Mouse (Mus musculus) splenic B cell, adult 2 months (primary cell): ENCODE data around the gene 4930432M17Rik.

ENCODE experiments used
- DNase-seq: peaks from one replicate; pipeline ENCODE4 v3.0.0-alpha.2; 2011; ENCODE audit warnings: low read depth, low spot score
- H3K27me3 ChIP-seq: 2 replicates; pipeline ENCODE4 v1.6.1; 2012; ENCODE audit warnings: mild to moderate bottlenecking, low read length, moderate library complexity, mixed read lengths; ENCODE audit not compliant: control insufficient read depth, poor library complexity, insufficient read depth, severe bottlenecking
- H3K36me3 ChIP-seq: 2 replicates; pipeline ENCODE4 v1.6.1; 2012; ENCODE audit warnings: mild to moderate bottlenecking, low read length, moderate library complexity, mixed read lengths; ENCODE audit not compliant: control insufficient read depth, poor library complexity, insufficient read depth, severe bottlenecking

The 4930432M17Rik gene

GRCm38 (mm10) chr3:121648238-121648778 lies 22.3 kb upstream of the 4930432M17Rik start:
- no peaks in the 10 kb centered on the region for H3K36me3 ChIP-seq
- H3K27me3 ChIP-seq: no peaks in the 10 kb centered on the region; the same call in 1 of the 2 replicates
- no peak for DNase-seq

DNA sequence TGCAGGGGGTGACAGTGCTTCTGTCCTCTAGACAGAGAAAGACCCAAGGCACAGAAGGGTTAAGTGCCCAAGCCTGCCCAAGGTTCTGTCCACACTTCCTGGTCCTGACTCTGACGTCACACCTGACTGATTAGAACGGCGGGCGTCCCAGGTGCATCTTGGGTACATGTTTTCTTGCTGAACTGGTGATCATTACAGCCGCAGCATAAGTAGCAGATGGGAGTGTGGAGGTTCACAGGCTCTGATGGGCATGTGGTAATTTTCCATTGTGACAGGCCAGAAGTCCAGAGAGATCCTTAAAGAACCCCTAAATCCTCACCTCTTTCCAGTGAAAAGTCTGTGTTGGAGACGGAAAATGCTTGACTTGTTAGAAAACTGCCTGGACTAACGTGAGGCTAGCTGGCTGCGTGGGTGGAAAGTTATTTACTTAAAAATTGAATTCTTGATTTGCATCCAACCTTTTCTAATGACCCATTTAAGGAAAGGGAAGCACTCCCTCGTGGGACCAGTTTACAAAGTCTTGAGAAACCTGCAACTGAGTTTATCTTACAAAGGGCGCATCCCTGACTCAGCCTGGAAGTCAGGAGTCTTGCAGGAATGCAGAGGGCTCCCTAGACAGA lies 20.4 kb upstream of the 4930432M17Rik start:
- no peaks in the 10 kb centered on the region for H3K36me3 ChIP-seq
- no peak for DNase-seq
- no peaks in the 10 kb centered on the region; the same call in 1 of the 2 replicates for H3K27me3 ChIP-seq

GRCm38 (mm10) chr3:121651710-121652109 lies 18.9 kb upstream of the 4930432M17Rik start:
- DNase-seq: no peak
- Histone ChIP-seq H3K36me3 (no peaks in the 10 kb centered on the region), H3K27me3 (no peaks in the 10 kb centered on the region; the same call in 1 of the 2 replicates)

- Histone ChIP-seq H3K27me3 (no peaks in the 10 kb centered on the region; the same call in 1 of the 2 replicates), H3K36me3 (no peaks in the 10 kb centered on the region)
- DNase-seq: no peak
These were observed 18.4 kb upstream of the 4930432M17Rik start for GRCm38 (mm10) chr3:121652186-121652585.

DNA sequence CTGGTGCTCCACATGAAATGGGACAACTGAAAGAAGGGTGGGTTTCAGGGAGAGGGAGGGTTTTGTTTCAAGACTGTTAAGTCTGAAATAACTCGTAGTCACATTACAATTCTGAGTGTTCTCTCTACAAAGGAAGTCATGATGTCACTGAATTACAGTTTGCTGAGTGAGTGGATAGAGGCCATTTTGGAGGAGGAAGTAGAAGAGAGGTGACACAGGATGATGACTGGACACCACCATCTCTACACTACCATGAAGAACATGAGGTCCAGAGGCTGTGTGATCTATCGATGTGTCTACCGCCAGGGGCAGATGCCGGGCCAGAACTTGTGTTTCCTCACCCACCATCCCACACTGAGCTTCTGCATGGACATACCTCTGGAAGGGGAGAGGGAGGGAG lies 13.6 kb upstream of the 4930432M17Rik start:
- Histone ChIP-seq H3K36me3 (no peaks in the 10 kb centered on the region), H3K27me3 (no peaks in the 10 kb centered on the region; the same call in 1 of the 2 replicates)
- DNase-seq: no peak

DNA sequence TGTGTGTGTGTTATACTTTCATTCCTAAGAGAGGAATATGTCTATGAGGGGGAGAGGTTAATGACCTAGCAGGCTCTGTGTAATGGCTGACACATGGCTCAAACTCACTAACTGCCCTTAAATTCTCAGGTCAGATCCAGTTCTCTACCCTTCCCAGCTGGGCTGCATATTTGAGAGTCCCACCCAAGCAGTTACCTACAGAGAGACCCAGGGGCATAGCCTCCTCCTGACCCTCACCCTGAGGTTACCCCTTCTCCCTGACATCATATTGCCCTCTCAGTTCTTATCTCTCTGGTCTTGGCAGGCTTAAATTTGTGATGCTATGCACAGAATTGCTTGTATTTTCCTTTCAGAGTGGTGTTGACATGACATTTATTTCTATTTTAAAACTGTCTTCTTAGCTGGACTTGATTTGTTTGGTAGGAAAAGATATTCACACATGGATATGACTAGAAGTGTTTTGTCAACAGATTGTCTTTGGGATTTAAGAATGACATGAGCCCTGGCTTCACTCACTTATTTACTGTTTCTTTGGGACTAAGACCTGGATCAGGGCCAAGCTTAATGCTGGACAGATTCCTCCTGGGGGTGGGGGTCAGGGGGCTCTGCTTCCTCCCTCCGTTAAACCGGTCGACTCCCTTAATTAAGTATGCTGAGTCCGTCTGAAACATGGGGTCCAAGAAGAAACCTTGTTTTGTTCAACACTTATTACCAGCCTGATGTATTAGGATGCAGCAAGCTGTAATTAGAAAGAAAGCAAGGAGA lies 7.7 kb upstream of the 4930432M17Rik start:
- Histone ChIP-seq H3K27me3 (no peaks in the 10 kb centered on the region), H3K36me3 (no peaks in the 10 kb centered on the region)
- DNase-seq: no peak

- no peak for DNase-seq
These were observed 7.1 kb upstream of the 4930432M17Rik start for GRCm38 (mm10) chr3:121663470-121663847.

GRCm38 (mm10) chr3:121672135-121672790 lies 1.7 kb downstream of the 4930432M17Rik start:
- DNase-seq: no peak
- Histone ChIP-seq H3K27me3 (no peaks in the 10 kb centered on the region), H3K36me3 (no peaks in the 10 kb centered on the region)

More at GRCm38 (mm10) chr3:121663470-121663847, 7.1 kb upstream of the 4930432M17Rik start:
- no peaks in the 10 kb centered on the region for H3K36me3 ChIP-seq
- H3K27me3 ChIP-seq: no peaks in the 10 kb centered on the region

- Histone ChIP-seq H3K36me3 (no peaks in the 10 kb centered on the region), H3K27me3 (no peaks in the 10 kb centered on the region)
- DNase-seq: no peak
These were observed 8.4 kb downstream of the 4930432M17Rik start for GRCm38 (mm10) chr3:121678935-121679334.

DNA sequence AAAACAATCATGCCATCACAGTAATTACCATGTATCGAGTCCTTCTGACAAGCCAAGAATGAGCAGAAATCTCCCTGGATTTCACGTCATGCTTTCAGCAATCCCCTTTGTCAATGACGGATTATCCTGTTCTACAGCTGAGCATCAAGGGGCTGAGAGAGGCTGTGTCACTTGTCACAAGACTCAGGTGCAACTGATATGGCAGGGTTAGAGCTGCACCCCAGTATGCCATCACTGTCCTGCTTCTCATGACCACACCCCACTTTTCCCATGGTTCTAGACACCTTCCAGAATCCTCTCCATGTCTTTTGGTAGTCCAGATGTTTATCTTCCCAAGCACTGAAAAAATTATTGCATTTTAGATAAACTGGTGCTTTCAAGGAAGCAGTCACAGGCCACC lies 8.9 kb downstream of the 4930432M17Rik start:
- DNase-seq: no peak
- no peaks in the 10 kb centered on the region for H3K27me3 ChIP-seq

DNA sequence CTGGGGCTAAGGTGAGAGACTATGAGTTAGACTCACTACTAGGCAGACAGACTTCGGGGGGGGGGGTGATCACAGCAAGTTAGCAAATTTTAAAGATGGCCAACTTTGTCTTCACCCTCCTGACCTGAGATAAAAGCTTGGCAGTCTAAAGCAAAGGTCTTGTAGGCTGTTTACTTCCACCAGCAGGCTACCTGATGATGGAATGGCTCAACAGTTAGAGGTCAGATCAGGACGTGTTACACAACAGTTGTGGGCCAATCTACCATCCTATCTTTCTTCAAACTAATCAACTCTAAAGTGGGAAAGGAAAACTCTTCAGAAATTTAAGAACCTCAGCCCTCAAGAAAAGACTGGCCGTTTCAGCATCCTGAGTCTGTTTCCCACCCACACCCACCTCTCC lies 9.6 kb downstream of the 4930432M17Rik start:
- no peak for DNase-seq

More for the DNA sequence above, 8.9 kb downstream of the 4930432M17Rik start:
- no peaks in the 10 kb centered on the region for H3K36me3 ChIP-seq

DNA sequence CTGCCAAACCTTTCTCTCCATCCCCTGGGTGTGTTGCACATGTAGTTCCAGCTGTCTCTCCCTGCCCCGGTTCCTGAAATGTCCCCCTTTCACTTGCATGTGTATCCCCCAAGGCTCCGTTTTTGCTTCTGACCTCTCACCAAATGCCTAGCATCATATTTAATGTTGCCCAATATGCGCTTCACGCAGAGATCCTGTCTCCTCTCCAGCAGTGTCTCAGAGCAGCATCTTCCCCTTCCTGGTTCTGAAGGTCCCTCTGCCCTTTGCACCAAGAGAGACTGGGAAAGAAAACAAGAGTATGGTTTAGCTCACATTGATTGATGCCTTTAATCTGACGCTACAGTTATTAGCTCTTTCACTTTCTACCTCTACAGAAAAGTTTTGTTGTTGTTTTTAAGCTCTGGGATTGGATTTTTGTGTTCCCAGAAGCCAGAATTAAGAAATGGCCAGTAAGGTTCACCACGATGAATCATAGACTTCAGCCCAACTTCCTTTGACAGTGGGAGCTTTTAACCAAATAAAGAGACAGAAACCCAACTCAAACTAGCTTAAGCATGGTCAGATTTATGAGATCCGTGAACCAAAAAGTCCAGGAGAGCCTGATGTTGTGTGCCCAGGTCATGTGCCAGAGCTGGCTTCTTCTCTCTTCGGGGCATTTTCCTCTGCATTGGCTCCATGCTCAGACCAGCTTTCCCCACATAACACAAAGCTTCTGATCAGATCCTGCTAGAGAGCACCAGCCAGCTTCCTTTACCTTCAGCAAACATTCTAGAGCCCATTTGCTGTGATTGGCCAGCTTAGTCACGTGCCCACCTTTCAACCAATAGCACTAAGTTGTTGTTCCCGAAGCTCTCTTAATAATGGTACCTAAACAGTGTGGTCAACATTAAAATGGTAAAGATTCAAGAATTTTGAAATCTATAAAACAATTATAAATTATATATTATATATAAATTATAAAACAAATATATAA lies 12.2 kb downstream of the 4930432M17Rik start:
- no peak for DNase-seq
- H3K27me3 ChIP-seq: no peaks in the 10 kb centered on the region
- H3K36me3 ChIP-seq: no peaks in the 10 kb centered on the region

More for the DNA sequence above, 9.6 kb downstream of the 4930432M17Rik start:
- Histone ChIP-seq H3K36me3 (no peaks in the 10 kb centered on the region), H3K27me3 (no peaks in the 10 kb centered on the region)

DNA sequence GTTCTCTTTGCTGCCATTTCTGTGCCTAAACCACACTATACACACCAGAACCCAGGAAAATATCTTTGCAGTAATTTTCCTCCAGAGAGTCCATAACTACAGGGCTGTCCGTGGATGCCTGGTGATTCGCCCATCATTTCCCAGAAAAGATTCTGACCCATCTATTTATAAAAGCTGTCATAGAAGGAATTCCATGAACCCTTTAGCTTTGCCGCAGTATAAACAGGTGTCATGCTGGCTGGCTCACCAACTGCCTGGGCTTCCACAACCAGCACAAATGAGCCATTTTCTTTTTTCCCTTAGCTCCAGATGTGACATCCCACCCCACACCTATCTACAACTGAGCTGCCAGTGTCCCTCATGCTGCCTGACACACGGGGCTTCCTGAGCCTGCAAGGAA lies 14.0 kb downstream of the 4930432M17Rik start:
- no peaks in the 10 kb centered on the region for H3K27me3 ChIP-seq
- DNase-seq: no peak

GRCm38 (mm10) chr3:121684963-121685362 lies 14.4 kb downstream of the 4930432M17Rik start:
- Histone ChIP-seq H3K27me3 (no peaks in the 10 kb centered on the region), H3K36me3 (no peaks in the 10 kb centered on the region)
- DNase-seq: no peak

More for the DNA sequence above, 14.0 kb downstream of the 4930432M17Rik start:
- no peaks in the 10 kb centered on the region for H3K36me3 ChIP-seq
